ENCODE assay signal across 16 mouse cellular contexts in genomic region chr16:57500851-57501250, GRCm38 (mm10).
DNase-seq lines count a peak whose midpoint lies in the region; TF ChIP-seq lines count a peak whose summit lies in the region.
"Had no signal": no experiment of that assay in that cellular context is flagged by ENCODE, and none has a peak within 500 bp of the region (broad histone marks: within the 10 kb centered on the region; RNA-seq: fewer than 3 reads in every experiment).

No protein-coding gene starts in this region.

- TF ChIP-seq CTCF in bone marrow macrophage, adult 2 months (IDR thresholded peaks at IDR 0.05; ENCODE audit: low read depth, low read length), result no peak

- no peak overlapping the region for H3K4me3 ChIP-seq in bone marrow macrophage, adult 2 months (ENCODE audit: insufficient read depth, low read length)
- no peak overlapping the region for H3K4me3 ChIP-seq in limb, embryonic 10.5 days
- H3K4me3 ChIP-seq: embryonic facial prominence, embryonic 10.5 days; heart, embryonic 15.5 days; left cerebral cortex, adult 2 months; midbrain, embryonic 13.5 days had no signal

- WGBS in limb, embryonic 10.5 days, result 68% methylated on average over 3 of the region's 3 CpGs

- no peaks in the 10 kb centered on the region for H3K27me3 ChIP-seq in limb, embryonic 10.5 days (ENCODE audit: low read depth, poor library complexity, severe bottlenecking)
- H3K27me3 ChIP-seq: heart, embryonic 15.5 days; midbrain, embryonic 13.5 days had no signal

- no peaks in the 10 kb centered on the region for H3K36me3 ChIP-seq in limb, embryonic 10.5 days
- H3K36me3 ChIP-seq: embryonic facial prominence, embryonic 10.5 days; heart, embryonic 15.5 days; midbrain, embryonic 13.5 days had no signal

- peak overlapping the region; percentile 41; the same call in 1 of the 2 replicates for H3K27ac ChIP-seq in bone marrow macrophage, adult 2 months (ENCODE audit: insufficient read depth, low read depth, low read length)
- H3K27ac ChIP-seq in limb, embryonic 10.5 days, result no peak overlapping the region
- H3K27ac ChIP-seq: embryonic facial prominence, embryonic 10.5 days; heart, embryonic 15.5 days; left cerebral cortex, adult 2 months; midbrain, embryonic 13.5 days had no signal

- H3K4me1 ChIP-seq in bone marrow macrophage, adult 2 months (ENCODE audit: control insufficient read depth, insufficient read depth, low read length), result peaks cover 33% of the 10 kb centered on the region
- peaks cover 16% of the 10 kb centered on the region for H3K4me1 ChIP-seq in limb, embryonic 10.5 days

- TF ChIP-seq POLR2A in bone marrow macrophage, adult 2 months (IDR thresholded peaks at IDR 0.05; ENCODE audit: borderline replicate concordance, low read depth, low read length), result no peak

- H3K9me3 ChIP-seq in limb, embryonic 10.5 days (replicated peaks), result no peaks in the 10 kb centered on the region
- H3K9me3 ChIP-seq: embryonic facial prominence, embryonic 10.5 days; heart, embryonic 15.5 days; midbrain, embryonic 13.5 days had no signal

- peak; percentile 14 for DNase-seq in 3134 (ENCODE audit: extremely low read depth, insufficient read length, low spot score)
- DNase-seq in 3T3-L1 (ENCODE audit: low read depth, low spot score), result peak; percentile 75
- peak; percentile 24 for DNase-seq in limb, embryonic 10.5 days (ENCODE audit: low spot score)
- no peak for DNase-seq in T-cell, adult 2 months (ENCODE audit: low spot score)
- DNase-seq in kidney, postnatal 25 days, result no peak
- DNase-seq in right cerebral cortex, adult 2 months (ENCODE audit: low spot score in 2 of 2), result no peak
- DNase-seq: cerebellum, adult 11-12 months; kidney, adult 8-10 months; liver; lung, postnatal 10 days; thymus, postnatal 36 days had no signal

Comparison
In these comparisons a context has a peak if more than half of its experiments do, and no peak if none do; other contexts are left out.
1. DNase-seq: peak in 3134 (single experiment), 3T3-L1 (single experiment) and limb, embryonic 10.5 days (single experiment); none in T-cell, adult 2 months (single experiment), kidney, postnatal 25 days (0 of 2) and right cerebral cortex, adult 2 months (0 of 2).